Mouse (Mus musculus): Measurements from ENCODE around the gene Lgr5. TPM values are rescaled to one million over a fixed set of nuclear protein-coding genes. Genes with fewer than 3 reads are reported as not detected.

Lgr5 gene
- polyA plus RNA-seq, 1 experiment from 2014 or later = 7.9 TPM

DNA sequence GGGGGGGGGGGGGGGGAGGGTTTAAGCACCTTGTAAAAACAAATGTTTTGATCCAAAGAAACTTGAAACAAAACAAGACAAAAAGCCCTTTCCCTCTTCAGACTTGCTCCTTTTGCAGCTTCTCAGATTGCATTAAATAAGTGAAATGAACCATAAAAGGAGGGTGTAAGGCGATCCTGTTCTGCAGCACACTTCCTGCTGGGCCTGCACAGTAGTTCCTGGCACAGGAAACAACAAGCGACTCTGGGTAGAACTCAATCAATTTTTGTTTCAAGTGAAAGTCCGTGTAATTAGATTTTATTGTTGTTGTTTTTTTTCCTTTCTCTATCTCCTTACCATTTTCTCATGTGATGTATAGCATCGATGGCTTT lies 66.5 kb downstream of the Lgr5 start:
- no peak overlapping the region for H3K27ac ChIP-seq

DNA sequence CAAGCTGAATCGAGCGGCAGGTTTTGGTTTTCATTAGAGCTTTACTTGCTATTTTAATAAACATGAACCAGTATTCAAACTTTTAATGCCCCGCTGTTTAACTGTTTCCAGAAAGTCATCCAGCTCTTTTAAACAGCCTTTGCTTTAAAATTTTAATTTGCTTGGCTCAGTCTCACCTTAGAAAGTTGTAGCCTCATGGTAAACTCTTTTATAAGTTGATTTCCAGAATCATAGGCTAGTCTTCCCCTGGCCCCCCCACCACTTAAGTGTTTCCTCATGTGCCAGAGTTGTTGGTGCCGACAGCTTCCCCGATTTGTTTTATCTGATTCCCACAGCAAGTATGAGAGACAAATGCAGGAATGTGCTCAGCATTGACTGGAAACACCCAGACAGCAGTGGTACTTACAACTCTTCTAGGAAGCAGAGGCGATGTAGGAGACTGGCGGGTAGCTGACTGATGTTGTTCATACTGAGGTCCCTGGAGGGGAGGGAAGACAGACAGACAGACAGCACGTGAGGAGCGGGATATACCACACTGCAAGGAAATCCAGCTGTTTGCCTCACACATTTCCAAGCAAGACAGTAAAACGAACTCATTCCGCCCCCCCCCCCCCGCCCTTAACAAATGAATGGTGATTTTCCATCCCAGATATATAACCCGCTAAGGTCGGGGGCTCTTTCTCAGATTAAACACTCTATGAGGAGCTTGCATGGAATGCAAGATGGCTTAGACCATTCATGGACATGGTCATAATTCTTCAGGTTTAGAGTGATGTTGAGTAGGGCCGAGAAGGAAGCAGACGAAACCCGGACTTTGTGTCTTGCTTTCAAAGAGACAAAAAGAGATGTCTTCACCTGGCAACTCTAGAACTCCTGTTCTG lies 67.1 kb downstream of the Lgr5 start:
- H3K9ac ChIP-seq = no peak overlapping the region
- ATAC-seq (ENCODE audit: low FRiP score) = no peak
- peaks cover 9% of the 10 kb centered on the region; the same call in 1 of the 2 replicates for H3K4me1 ChIP-seq
- no peak overlapping the region for H3K27ac ChIP-seq
- no peaks in the 10 kb centered on the region for H3K27me3 ChIP-seq
- WGBS = 34% methylated on average over 17 of the region's 17 CpGs
- no peaks in the 10 kb centered on the region for H3K9me3 ChIP-seq (replicated peaks)
- H3K36me3 ChIP-seq = no peaks in the 10 kb centered on the region
- no peak overlapping the region for H3K4me3 ChIP-seq
- H3K4me2 ChIP-seq (replicated peaks) = peak overlapping the region; percentile 13; the same call in 1 of the 2 replicates

More for the DNA sequence above, 66.5 kb downstream of the Lgr5 start:
- Histone ChIP-seq H3K9ac (no peak overlapping the region), H3K27me3 (no peaks in the 10 kb centered on the region), H3K9me3 (replicated peaks) (no peaks in the 10 kb centered on the region), H3K4me2 (replicated peaks) (peak overlapping the region; percentile 13; the same call in 1 of the 2 replicates), H3K4me3 (no peak overlapping the region), H3K36me3 (no peaks in the 10 kb centered on the region), H3K4me1 (peaks cover 9% of the 10 kb centered on the region; the same call in 1 of the 2 replicates)
- no peak for ATAC-seq (ENCODE audit: low FRiP score)
- WGBS = 5% methylated on average over 4 of the region's 4 CpGs

DNA sequence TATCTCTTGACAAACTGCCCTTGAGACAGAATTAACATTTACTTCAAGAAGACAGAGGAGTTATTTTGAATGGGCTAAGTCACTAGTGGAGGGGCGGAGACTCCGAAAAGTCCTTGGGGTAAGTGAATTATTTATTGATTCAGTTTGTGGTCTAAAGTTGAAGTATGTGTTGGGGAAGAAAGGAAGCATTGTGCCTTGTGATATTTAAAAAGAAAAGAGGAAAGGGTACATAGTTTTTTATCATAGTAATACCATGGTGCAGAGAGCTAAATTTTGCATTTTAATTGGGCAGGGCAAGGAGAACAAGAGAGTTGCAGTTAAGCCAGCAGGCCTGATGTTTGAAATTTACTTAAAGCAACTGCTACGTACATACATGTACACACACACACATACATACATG lies 68.7 kb downstream of the Lgr5 start:
- ATAC-seq (ENCODE audit: low FRiP score) = no peak
- no peak overlapping the region for H3K4me3 ChIP-seq
- no peak overlapping the region for H3K9ac ChIP-seq
- H3K9me3 ChIP-seq (replicated peaks) = no peaks in the 10 kb centered on the region
- WGBS = 91% methylated on average over 3 of the region's 3 CpGs
- H3K4me1 ChIP-seq = peaks cover 9% of the 10 kb centered on the region; the same call in 1 of the 2 replicates
- H3K27ac ChIP-seq = no peak overlapping the region
- no peaks in the 10 kb centered on the region for H3K36me3 ChIP-seq
- no peak overlapping the region for H3K4me2 ChIP-seq (replicated peaks)
- no peaks in the 10 kb centered on the region for H3K27me3 ChIP-seq

DNA sequence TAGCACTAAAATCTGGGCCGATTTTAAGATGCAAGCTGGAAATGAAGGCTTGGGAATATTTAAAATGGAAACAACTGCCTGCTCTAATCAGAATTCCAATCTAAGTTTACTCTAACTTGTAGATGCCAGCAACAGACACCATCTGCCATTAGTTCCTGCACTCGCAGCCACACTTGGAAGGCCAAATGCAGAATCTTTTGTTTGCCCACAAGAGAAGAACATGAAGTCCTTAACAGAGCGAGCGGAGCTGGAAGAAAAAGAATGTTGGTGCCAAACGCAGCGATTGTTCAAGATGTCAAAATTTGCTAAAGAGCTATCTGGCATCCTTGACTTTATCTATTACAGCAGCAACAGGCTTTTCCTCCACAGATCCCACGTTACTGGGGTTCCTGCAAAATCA lies 72.1 kb downstream of the Lgr5 start:
- Histone ChIP-seq H3K9ac (no peak overlapping the region), H3K36me3 (no peaks in the 10 kb centered on the region), H3K27me3 (no peaks in the 10 kb centered on the region), H3K27ac (no peak overlapping the region), H3K9me3 (replicated peaks) (no peaks in the 10 kb centered on the region), H3K4me2 (replicated peaks) (no peak overlapping the region), H3K4me1 (0 out of 2 replicates have a peak, but pooled peaks cover under 1% of the 10 kb centered on the region), H3K4me3 (no peak overlapping the region)
- WGBS = 92% methylated on average over 7 of the region's 7 CpGs
- ATAC-seq (ENCODE audit: low FRiP score) = no peak

DNA sequence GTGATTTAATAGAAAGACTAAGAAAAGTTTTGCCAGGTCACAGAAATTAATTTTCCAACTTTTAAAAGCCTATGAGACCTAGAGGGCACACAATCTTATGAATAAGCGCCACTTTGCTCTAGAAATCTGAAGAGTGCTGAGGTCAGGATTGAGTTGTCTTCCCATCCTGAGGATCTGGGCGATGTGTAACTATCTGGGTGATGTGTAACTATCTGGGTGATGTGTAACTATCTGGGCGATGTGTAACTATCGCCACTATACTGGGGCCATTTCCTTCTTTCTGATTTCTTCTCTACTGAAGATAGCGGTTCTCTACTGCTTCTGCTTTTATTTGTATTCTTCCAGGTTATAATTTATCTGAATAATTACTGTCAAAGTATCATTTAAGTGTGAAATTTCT lies 76.6 kb downstream of the Lgr5 start:
- no peak for ATAC-seq (ENCODE audit: low FRiP score)
- H3K9ac ChIP-seq = no peak overlapping the region
- H3K4me1 ChIP-seq = no peaks in the 10 kb centered on the region
- no peaks in the 10 kb centered on the region for H3K9me3 ChIP-seq (replicated peaks)
- no peaks in the 10 kb centered on the region for H3K36me3 ChIP-seq
- no peaks in the 10 kb centered on the region for H3K27me3 ChIP-seq
- H3K4me3 ChIP-seq = no peak overlapping the region
- H3K27ac ChIP-seq = no peak overlapping the region
- 90% methylated on average over 5 of the region's 5 CpGs for WGBS
- no peak overlapping the region for H3K4me2 ChIP-seq (replicated peaks)

DNA sequence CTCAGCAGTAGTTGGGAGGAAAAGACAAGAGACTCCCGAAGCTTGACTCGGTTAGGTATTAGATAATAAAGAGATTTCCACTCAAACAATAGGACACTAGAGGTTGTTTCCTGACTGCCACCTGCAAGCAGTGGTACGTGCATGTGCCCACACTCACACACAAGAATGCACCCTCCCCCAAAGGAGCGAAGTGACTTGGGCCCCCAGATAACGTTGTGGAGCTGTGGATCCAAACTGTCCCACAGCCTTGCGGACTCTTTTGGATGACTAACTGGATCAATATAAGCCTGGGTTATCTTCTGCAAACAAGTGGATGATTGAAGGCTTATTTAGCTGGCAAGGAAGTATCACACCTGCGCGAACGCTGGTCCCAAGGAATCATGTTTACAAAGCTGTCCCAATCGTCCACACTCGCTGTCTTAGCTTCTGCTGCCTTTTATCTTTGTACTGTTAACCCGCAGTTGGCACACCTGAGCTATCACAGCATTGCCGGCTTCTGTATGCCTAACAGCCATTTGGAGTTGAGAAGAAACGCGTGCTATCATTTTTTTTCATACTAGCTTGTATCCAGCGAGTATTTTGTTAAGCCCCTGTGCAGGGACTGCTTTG lies 81.8 kb downstream of the Lgr5 start:
- ATAC-seq (ENCODE audit: low FRiP score) = no peak
- no peaks in the 10 kb centered on the region for H3K36me3 ChIP-seq
- H3K4me3 ChIP-seq = no peak overlapping the region
- H3K27ac ChIP-seq = no peak overlapping the region
- 92% methylated on average over 16 of the region's 16 CpGs for WGBS
- H3K4me2 ChIP-seq (replicated peaks) = no peak overlapping the region
- H3K9ac ChIP-seq = no peak overlapping the region
- H3K9me3 ChIP-seq (replicated peaks) = no peaks in the 10 kb centered on the region
- no peaks in the 10 kb centered on the region for H3K27me3 ChIP-seq
- no peaks in the 10 kb centered on the region for H3K4me1 ChIP-seq

DNA sequence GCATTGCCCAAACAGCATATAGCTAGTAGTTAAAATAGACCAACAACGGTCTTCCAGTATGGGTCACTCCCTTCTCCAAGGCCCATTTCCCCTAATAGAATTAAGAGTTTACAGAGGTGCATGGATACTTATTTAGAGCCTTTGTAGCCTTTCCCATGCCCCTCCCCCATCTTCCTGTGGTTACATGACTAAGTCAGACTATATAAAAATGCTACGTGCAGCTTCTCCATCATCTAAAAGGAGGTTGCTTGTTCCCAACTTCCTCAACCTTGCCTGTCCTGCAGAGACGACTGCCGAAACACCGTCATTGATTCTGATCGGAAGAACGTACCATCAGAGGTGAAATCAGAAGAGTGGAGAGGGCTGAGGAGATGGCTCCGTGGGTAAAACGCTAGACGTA lies 82.4 kb downstream of the Lgr5 start:
- no peak overlapping the region for H3K4me3 ChIP-seq
- no peaks in the 10 kb centered on the region for H3K9me3 ChIP-seq (replicated peaks)
- H3K27ac ChIP-seq = no peak overlapping the region
- ATAC-seq (ENCODE audit: low FRiP score) = no peak
- 91% methylated on average over 10 of the region's 10 CpGs for WGBS
- H3K27me3 ChIP-seq = no peaks in the 10 kb centered on the region
- no peaks in the 10 kb centered on the region for H3K36me3 ChIP-seq
- H3K4me1 ChIP-seq = no peaks in the 10 kb centered on the region
- no peak overlapping the region for H3K4me2 ChIP-seq (replicated peaks)
- H3K9ac ChIP-seq = no peak overlapping the region

DNA sequence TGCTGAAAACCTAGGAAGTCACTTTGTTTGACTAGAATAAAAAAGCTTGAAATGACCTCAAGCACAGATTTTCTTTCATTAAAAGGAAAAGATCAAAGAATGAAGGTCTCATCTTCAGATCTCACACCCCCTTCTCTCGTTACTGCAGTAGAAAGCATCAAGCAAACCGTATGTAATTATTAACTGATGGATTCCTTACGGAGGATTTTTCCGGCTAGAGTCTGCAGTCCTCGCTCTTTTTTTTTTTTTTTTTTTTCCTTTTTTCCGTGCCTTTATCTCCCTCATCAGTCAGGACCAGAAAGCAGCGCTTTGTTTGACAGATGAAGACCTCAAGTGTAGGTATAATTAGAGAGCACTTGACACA lies 93.8 kb downstream of the Lgr5 start:
- no peak overlapping the region for H3K4me3 ChIP-seq
- no peak for ATAC-seq (ENCODE audit: low FRiP score)
- H3K9ac ChIP-seq = no peak overlapping the region
- H3K27me3 ChIP-seq = no peaks in the 10 kb centered on the region
- H3K27ac ChIP-seq = no peak overlapping the region
- peak overlapping the region; percentile 35 for H3K4me2 ChIP-seq (replicated peaks)
- peaks cover 14% of the 10 kb centered on the region for H3K4me1 ChIP-seq
- H3K9me3 ChIP-seq (replicated peaks) = 0 out of 2 replicates have a peak, but pooled peaks cover 4% of the 10 kb centered on the region
- no peaks in the 10 kb centered on the region for H3K36me3 ChIP-seq
- WGBS = 11% methylated on average over 7 of the region's 7 CpGs

DNA sequence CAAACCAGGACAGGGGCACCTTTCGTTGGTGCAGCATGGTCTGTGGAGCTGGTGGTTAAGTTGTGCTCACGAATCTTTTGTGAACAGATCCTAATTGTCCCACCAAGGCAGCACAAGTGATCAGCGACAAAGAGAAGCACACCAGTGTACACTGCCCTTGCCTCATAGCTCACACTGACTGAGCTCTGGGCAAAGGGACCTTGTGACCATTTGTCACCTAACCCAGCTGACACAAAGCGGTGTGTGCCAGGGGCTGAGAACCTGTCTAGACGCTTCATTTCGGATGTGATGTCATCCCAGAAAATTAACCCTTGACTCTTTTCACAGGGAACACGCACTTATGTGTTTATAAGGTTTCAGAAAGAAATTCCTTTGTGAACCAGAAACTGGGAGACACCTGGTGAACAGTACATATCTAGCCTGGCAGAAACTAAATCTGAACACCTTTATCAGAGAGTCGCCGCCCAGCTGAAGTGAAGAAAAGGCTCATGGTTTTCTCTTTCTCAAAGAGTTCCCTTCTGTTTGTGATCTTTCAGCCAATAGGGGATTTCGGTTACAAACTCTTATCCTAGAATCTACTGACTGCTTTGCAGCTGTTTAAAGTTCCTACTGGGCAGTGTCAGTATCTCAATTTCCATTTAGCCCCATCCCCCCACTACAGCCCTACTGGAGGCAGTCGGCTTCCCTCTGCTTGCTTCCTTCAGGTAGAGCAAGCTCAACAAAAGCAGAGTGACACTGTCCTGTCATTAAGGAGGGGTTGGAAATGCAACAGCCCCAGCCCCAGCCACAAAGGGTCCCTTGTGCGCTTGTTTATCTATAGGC lies 94.4 kb downstream of the Lgr5 start:
- ATAC-seq (ENCODE audit: low FRiP score) = peak; percentile 43; the same call in 1 of the 2 replicates
- H3K4me2 ChIP-seq (replicated peaks) = peak overlapping the region; percentile 35
- H3K9me3 ChIP-seq (replicated peaks) = 0 out of 2 replicates have a peak, but pooled peaks cover 4% of the 10 kb centered on the region
- no peak overlapping the region for H3K9ac ChIP-seq
- WGBS = 38% methylated on average over 12 of the region's 12 CpGs
- no peaks in the 10 kb centered on the region for H3K36me3 ChIP-seq
- no peak overlapping the region for H3K27ac ChIP-seq
- H3K4me1 ChIP-seq = peaks cover 14% of the 10 kb centered on the region
- H3K4me3 ChIP-seq = no peak overlapping the region
- H3K27me3 ChIP-seq = no peaks in the 10 kb centered on the region

DNA sequence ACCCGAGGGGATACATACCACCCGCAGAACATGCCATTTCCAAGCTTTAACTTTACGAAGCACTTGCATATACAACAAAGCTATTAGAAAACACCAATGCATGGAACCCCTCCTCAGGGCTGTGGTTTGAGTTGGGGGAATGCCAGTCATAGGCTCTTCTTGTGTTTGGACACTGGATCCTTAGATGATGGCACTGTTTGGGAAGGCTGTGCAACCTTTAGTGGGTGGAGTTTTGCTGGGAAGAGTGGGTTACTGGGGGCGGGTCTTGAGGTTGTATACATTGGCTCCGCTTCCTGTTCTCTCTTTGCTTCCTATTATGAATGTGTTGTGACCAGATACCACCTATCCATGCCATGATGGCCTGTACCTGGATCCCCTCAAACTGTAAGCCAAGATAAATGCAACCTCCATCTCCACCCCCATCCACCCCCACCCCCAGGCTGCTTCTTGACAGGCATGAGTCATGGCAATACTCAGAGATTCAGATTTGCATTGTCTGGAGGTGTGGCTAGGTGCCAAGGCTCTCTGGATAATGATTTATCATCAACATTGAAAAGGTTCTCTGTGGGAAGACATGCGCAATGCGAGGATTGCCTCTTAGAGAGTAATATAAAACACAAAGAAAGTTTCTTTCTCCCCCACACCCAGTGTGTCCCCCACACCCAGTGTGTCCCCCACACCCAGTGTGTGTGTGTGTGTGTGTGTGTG lies 95.6 kb downstream of the Lgr5 start:
- Histone ChIP-seq H3K36me3 (no peaks in the 10 kb centered on the region), H3K4me1 (peaks cover 14% of the 10 kb centered on the region), H3K9ac (no peak overlapping the region), H3K9me3 (replicated peaks) (0 out of 2 replicates have a peak, but pooled peaks cover 4% of the 10 kb centered on the region), H3K4me3 (no peak overlapping the region), H3K27ac (no peak overlapping the region), H3K27me3 (no peaks in the 10 kb centered on the region), H3K4me2 (replicated peaks) (no peak overlapping the region)
- WGBS = 95% methylated on average over 7 of the region's 7 CpGs
- no peak for ATAC-seq (ENCODE audit: low FRiP score)

DNA sequence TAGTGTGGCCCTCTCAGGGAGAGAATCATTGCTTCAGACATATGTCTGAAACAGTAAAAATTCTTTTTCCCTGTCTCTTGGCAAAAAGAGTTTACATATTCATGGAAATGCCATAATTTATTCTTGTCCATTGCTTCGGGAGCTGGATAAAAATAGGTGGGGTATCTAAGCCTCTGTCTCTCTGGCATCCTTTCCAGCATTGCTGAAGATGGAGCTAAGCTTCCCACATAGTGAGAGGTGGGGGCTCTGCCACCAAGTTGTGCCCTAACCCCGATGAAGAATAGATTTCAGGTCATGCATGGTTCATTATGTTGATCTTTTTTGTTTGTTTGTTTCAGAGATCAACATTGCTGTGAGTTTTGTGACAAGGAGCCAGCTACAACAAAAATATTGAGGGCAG lies 102.0 kb downstream of the Lgr5 start:
- no peaks in the 10 kb centered on the region for H3K9me3 ChIP-seq (replicated peaks)
- H3K27me3 ChIP-seq = no peaks in the 10 kb centered on the region
- ATAC-seq (ENCODE audit: low FRiP score) = no peak
- H3K4me3 ChIP-seq = no peak overlapping the region
- H3K36me3 ChIP-seq = no peaks in the 10 kb centered on the region
- WGBS = 78% methylated on average over 2 of the region's 2 CpGs
- H3K9ac ChIP-seq = no peak overlapping the region
- H3K27ac ChIP-seq = no peak overlapping the region
- H3K4me1 ChIP-seq = no peaks in the 10 kb centered on the region
- no peak overlapping the region for H3K4me2 ChIP-seq (replicated peaks)

DNA sequence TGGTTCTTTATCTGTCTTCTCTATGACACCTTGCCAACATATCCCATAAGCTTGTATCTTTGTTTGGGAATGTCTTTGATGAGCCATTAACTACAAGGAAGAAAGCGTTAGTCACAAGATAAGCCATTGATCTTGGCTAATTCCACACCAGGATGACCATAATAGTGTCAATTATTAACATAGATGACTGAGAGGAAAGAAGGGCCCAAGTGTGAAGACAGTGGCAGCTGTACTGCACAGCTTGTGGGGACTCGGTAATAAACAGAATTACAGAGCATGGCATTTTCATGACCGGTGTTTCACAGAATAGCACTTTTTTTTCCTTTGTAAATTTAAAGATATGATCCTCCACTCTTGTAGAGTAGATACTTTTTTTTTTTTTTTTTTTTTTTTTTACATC lies 102.9 kb downstream of the Lgr5 start:
- H3K4me3 ChIP-seq = no peak overlapping the region
- no peaks in the 10 kb centered on the region for H3K9me3 ChIP-seq (replicated peaks)
- ATAC-seq (ENCODE audit: low FRiP score) = no peak
- H3K9ac ChIP-seq = no peak overlapping the region
- H3K36me3 ChIP-seq = no peaks in the 10 kb centered on the region
- WGBS = 88% methylated on average over 3 of the region's 3 CpGs
- no peak overlapping the region for H3K4me2 ChIP-seq (replicated peaks)
- H3K27ac ChIP-seq = no peak overlapping the region
- no peaks in the 10 kb centered on the region for H3K27me3 ChIP-seq
- H3K4me1 ChIP-seq = 0 out of 2 replicates have a peak, but pooled peaks cover 6% of the 10 kb centered on the region

Measured in hindbrain, embryonic 12.5 days (tissue).